Mouse (Mus musculus): ENCODE results near the gene Plekha4. TPM values are rescaled to one million over a fixed set of nuclear protein-coding genes. Genes with fewer than 3 reads are reported as not detected.

Plekha4 gene
- polyA plus RNA-seq, 2 experiments from 2014 or later = 0.20 TPM; not detected in 1

DNA sequence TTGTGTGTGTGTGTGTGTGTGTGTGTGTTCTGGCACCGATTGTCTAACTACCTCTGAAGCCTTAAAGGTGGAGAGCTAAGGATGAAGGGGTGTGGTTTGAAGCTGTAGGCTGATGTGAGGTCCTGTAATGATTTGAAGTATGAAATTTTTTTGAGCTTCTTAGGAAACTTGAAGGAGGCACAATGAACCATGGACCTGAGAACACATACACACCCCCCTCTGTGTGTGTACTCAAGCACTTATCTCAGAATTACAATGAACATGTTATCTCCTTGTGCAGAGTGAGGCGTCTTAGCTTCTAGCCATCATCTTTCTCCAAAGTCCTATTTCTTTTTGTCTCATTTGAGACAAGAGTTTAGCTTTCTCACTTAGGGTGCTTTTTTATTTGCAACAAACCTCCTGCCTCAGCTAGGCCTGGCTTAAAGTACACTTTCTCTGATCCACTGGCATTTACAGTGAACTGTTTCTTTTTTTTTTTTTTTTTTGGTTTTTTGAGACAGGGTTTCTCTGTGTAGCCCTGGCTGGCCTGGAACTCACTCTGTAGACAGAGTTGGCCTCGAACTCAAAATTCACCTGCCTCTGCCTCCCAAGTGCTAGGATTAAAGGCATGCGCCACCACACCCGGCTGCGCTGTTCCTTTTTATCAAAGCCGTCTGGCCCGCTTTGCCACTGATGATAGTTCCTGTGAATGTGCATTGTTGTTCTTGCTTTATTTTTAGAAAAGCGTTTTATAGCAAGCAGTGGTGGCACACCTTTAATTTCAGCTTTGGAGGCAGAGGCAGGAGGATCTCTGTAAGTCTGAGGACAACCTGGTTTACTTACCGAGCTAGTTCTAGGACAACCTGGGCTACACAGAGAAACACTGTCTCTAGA, 42.7 kb downstream of the Plekha4 start:
- ATAC-seq = peak; percentile 7

GRCm38 (mm10) chr7:45570103-45570741, 44.1 kb downstream of the Plekha4 start, which contains the start of gene Bcat2:
Bcat2 (plus strand) TSS chr7:45570153.
- ATAC-seq = peak; percentile 59

GRCm38 (mm10) chr7:45571966-45572365, 45.8 kb downstream of the Plekha4 start:
- no peak for ATAC-seq

- ATAC-seq = peak; percentile 63
These were observed 47.8 kb downstream of the Plekha4 start for GRCm38 (mm10) chr7:45573954-45574353.

- ATAC-seq = no peak
These were observed 48.6 kb downstream of the Plekha4 start for GRCm38 (mm10) chr7:45574472-45575379.

- no peak for ATAC-seq
These were observed 59.8 kb downstream of the Plekha4 start for GRCm38 (mm10) chr7:45585923-45586322.

DNA sequence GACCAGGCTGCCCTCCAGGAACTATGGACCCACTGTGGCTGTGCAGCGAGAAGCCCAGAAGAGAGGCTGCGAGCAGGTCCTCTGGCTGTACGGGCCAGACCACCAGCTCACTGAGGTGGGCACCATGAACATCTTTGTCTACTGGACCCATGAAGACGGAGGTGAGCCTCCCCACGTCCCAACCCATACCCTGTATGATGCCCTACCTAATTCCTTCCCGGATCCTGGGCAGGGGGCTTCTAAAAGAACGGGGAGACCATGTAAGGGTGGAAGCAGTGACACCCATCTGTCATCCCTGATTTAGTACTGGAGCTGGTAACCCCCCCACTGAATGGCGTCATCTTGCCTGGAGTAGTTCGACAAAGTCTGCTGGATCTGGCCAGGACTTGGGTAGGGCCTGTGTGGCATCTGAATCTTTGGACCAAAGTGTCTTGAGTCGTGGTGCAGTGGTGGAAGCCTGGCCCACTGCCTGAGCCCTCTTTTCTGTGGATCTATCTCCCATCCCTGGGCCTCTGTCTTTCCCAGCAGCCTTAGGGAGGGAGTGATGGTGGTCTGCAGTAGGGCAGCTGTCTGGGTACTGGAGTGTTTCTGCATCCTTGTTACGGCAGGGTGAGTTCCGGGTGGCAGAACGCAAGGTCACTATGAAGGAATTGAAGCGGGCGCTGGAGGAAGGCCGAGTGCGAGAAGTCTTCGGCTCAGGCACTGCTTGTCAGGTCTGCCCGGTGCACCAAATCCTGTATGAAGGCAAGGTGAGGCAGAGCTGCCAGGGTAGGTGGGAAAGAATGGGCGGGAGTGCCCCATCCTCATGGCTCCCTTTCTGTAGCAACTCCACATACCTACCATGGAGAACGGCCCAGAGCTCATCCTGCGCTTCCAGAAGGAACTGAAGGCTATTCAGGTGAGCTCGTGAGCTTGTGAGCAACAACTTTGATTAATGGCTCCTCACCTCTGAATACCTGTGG, 61.8 kb downstream of the Plekha4 start:
- ATAC-seq = no peak

GRCm38 (mm10) chr7:45589173-45589572, 63.0 kb downstream of the Plekha4 start:
- peak; percentile 60 for ATAC-seq

- ATAC-seq = no peak
These were observed 63.8 kb downstream of the Plekha4 start for GRCm38 (mm10) chr7:45589898-45590297.

DNA sequence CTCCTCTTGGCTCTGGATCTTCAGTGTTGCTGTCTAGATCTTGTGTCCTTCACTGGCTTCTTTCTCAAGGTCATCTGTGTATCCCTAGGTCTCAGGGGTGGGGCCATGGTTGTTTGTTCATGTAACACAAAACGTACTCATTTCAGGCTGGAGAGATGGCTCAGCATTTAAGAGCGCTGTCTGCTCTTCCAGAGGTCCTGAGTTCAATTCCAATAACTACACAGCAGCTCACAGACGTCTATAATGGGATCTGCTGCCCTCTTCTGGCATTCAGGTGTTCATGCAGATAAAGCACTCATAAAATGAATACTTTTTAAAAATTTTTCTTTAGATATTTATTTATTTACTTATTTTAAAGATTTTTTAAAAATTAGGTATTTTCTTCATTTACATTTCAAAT, 64.7 kb downstream of the Plekha4 start:
- no peak for ATAC-seq

- peak; percentile 63 for ATAC-seq
These were observed 65.8 kb downstream of the Plekha4 start for GRCm38 (mm10) chr7:45591880-45592279.

GRCm38 (mm10) chr7:45593118-45593815, 67.1 kb downstream of the Plekha4 start:
- ATAC-seq = peak; percentile 59

GRCm38 (mm10) chr7:45595176-45595575, 69.0 kb downstream of the Plekha4 start:
- no peak for ATAC-seq

DNA sequence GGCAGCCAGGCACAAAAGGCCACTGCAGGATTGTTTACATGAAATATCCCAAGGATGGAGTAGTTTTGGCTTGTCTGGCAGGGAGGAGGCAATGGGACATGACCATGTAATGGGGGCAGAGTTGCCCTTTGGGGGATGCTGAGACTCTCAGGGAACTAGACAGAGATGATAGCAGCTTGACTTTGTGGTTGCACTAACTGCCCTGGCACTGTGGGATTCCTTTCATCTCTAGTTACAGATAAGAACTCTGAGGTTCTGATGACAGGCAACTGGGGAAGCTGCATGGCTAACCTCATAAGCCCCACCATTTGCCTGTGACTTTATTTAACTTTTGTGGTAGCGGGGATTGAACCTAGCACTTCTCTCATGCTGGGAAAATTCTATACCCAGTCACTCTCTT, 70.0 kb downstream of the Plekha4 start:
- no peak for ATAC-seq

DNA sequence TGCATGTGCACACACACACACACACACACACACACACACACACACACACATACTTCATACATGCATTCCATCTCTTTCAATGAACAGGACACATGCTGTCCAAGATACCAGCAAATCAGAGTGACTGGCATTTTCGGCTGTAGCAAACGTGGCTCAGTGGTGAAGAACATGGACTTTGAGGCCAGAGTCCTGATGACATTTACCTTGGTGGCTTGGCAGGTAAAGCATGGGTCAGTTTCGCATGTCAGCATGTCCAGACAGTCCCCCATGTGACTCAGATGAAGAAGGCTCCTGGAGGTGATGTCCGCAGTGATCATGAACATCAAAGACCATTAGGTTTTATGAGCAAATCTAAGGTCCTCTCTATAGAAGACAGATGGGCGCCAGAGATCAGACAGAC, 70.9 kb downstream of the Plekha4 start:
- no peak for ATAC-seq

- no peak for ATAC-seq
These were observed 71.4 kb downstream of the Plekha4 start for GRCm38 (mm10) chr7:45597527-45597926.

- ATAC-seq = no peak
These were observed 73.1 kb downstream of the Plekha4 start for GRCm38 (mm10) chr7:45598960-45599879.
